Mouse (Mus musculus): ENCODE results near the gene Tecpr2. TPM values are rescaled to one million over a fixed set of nuclear protein-coding genes. Genes with fewer than 3 reads are reported as not detected.
A peak's percentile ranks its signal among the peaks of the same experiment; 100 is the strongest.

Gene Tecpr2
- total and polyA plus RNA-seq, 3 experiments: 2.8 to 7.5 (median 3.1) TPM

DNA sequence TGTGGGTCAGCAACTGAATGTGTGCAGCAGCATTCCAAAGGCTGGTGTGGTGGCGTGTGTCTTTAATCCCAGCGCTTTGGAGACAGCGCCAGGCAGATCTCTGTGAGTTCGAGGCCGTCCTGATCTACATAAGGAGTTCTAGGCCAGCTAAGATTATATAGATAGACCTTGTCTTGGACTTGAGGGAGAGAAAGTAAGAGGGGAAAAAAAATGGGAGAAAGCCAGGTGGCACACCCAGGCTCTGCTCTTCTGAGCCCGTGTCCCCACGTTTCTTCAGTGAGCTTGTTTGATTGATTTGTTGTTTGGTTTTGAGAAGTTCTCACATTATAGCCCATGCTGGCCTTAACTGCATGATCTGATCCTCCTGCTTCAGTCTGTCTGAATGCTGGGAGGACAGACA is 101.4 kb downstream of the Tecpr2 start:
- Histone ChIP-seq H3K4me3 (replicated peaks in 1 of 3; ENCODE audit: low read depth in 2 of 3, low read length in 2 of 3, poor library complexity in 1 of 3) (no peak overlapping the region), H3K9me3 (replicated peaks; ENCODE audit: low read length) (no peaks in the 10 kb centered on the region), H3K36me3 (replicated peaks in 1 of 2; ENCODE audit: control insufficient read depth in 1 of 2, insufficient read depth in 1 of 2, low read length in 1 of 2) (no peaks in the 10 kb centered on the region), H3K4me2 (ENCODE audit: insufficient read depth, low read depth, poor library complexity, severe bottlenecking) (no peak overlapping the region), H3K4me1 (ENCODE audit: control insufficient read depth in 1 of 2, insufficient read depth in 2 of 2) (peaks cover 3 to 12% of the 10 kb centered on the region in 2 experiments), H3K27me3 (replicated peaks) (no peaks in the 10 kb centered on the region), H3K79me2 (replicated peaks; ENCODE audit: control insufficient read depth, extremely low read depth, insufficient read depth, poor library complexity, severe bottlenecking) (no peaks in the 10 kb centered on the region), H3K27ac (ENCODE audit: insufficient read depth, low read depth) (no peak overlapping the region), H3K9ac (ENCODE audit: insufficient read depth, low read depth) (no peak overlapping the region)
- in situ Hi-C loops (cut with MboI; ENCODE audit: low pct_ligation_motif_present, low pct_unique_long_range_greater_than_20kb, low sequenced_read_pairs) (loop anchor here (5.0 kb wide), 1 partner anchor 53 kb away; no protein-coding TSS in a partner anchor), dilution Hi-C loops (cut with MboI; ENCODE audit: extremely low pct_ligation_motif_present, extremely low pct_unique_long_range_greater_than_20kb, low sequenced_read_pairs) (no loop called here)
- no peak for DNase-seq (ENCODE audit: extremely low read depth)
- TF ChIP-seq ELF1 (IDR thresholded peaks at IDR 0.05; ENCODE audit: low read depth, low read length): no peak
- no peak for TF ChIP-seq ZMIZ1 (IDR thresholded peaks at IDR 0.05; ENCODE audit: low read depth, low read length)
- no peak for TF ChIP-seq BHLHE40 (IDR thresholded peaks at IDR 0.05; ENCODE audit: low read depth, low read length)
- no peak for TF ChIP-seq ZC3H11A (IDR thresholded peaks at IDR 0.05; ENCODE audit: low read depth, low read length)
- TF ChIP-seq USF1 (IDR thresholded peaks at IDR 0.05; ENCODE audit: low read depth, low read length): no peak
- TF ChIP-seq MEF2A (IDR thresholded peaks at IDR 0.05; ENCODE audit: borderline replicate concordance, low read depth, low read length): no peak
- TF ChIP-seq NELFE (IDR thresholded peaks at IDR 0.05; ENCODE audit: low read depth, low read length): no peak
- no peak for TF ChIP-seq NRF1 (IDR thresholded peaks at IDR 0.05; ENCODE audit: low read depth, low read length)
- no peak for TF ChIP-seq TCF12 (IDR thresholded peaks at IDR 0.05; ENCODE audit: low read depth, low read length)

DNA sequence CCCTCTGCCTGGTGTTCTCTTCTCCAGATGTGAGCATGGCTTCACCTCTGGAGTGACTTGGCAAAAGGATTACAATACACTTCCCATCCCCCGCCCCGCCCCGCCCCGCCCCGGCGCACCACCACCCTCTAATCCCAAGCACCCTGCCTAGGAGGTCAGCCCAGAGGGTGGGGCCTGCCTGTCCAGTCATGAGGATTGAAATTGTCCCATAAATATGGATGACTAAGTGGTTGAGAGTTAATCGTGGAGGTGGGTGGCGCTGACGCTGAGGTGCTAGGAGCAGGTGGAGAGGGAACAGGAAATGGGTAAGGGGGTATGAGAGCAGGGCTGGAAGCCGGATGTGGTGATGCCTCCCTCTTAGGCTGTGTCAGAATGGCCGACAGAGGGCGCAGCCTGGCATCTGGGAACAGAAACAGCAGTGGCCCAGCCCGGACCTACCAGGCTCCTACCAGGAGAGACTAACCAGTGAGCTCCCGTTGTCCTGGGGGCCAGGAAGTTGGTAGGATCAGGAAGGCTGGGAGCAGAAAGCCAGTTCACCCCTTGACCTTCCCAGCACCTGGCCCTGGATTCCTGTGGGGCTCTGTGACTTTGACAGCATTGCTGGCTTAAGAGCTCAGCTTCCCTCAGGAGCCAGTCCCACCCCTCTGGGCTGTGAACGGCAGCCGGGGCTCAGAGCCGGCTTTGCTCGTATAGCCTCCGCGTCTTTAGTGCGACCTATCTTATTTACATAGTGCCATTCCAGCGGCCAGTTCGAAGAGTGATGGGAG is 102.5 kb downstream of the Tecpr2 start:
- peak overlapping the region; percentile 79 for H3K4me2 ChIP-seq (ENCODE audit: insufficient read depth, low read depth, poor library complexity, severe bottlenecking)
- H3K9ac ChIP-seq (ENCODE audit: insufficient read depth, low read depth): peak overlapping the region; percentile 76
- H3K27ac ChIP-seq (ENCODE audit: insufficient read depth, low read depth): peak overlapping the region; percentile 27
- no peaks in the 10 kb centered on the region for H3K9me3 ChIP-seq (replicated peaks; ENCODE audit: low read length)
- H3K79me2 ChIP-seq (replicated peaks; ENCODE audit: control insufficient read depth, extremely low read depth, insufficient read depth, poor library complexity, severe bottlenecking): no peaks in the 10 kb centered on the region
- H3K27me3 ChIP-seq (replicated peaks): no peaks in the 10 kb centered on the region
- peak; percentile 97 for DNase-seq (ENCODE audit: extremely low read depth)
- H3K4me1 ChIP-seq (ENCODE audit: control insufficient read depth in 1 of 2, insufficient read depth in 2 of 2): peaks cover 3 to 11% of the 10 kb centered on the region in 2 experiments
- dilution Hi-C loops (cut with MboI; ENCODE audit: extremely low pct_ligation_motif_present, extremely low pct_unique_long_range_greater_than_20kb, low sequenced_read_pairs) (no loop called here), in situ Hi-C loops (cut with MboI; ENCODE audit: low pct_ligation_motif_present, low pct_unique_long_range_greater_than_20kb, low sequenced_read_pairs) (loop anchor here (5.0 kb wide), 1 partner anchor 54 kb away; no protein-coding TSS in a partner anchor)
- peak overlapping the region; percentile 27 to 57 (median 49) for H3K4me3 ChIP-seq (replicated peaks in 1 of 3; ENCODE audit: low read depth in 2 of 3, low read length in 2 of 3, poor library complexity in 1 of 3)
- no peaks in the 10 kb centered on the region for H3K36me3 ChIP-seq (replicated peaks in 1 of 2; ENCODE audit: control insufficient read depth in 1 of 2, insufficient read depth in 1 of 2, low read length in 1 of 2)
- TF ChIP-seq MEF2A (IDR thresholded peaks at IDR 0.05; ENCODE audit: borderline replicate concordance, low read depth, low read length) (no peak; the same call in none of the 2 replicates), POLR2AphosphoS2 (IDR thresholded peaks at IDR 0.05; ENCODE audit: low read depth, low read length) (no peak), SIN3A (IDR thresholded peaks at IDR 0.05; ENCODE audit: low read length) (no peak), PAX5 (IDR thresholded peaks at IDR 0.05; ENCODE audit: low read length) (no peak), EP300 (IDR thresholded peaks at IDR 0.05; ENCODE audit: low read length) (peak; percentile 34; the same call in 1 of the 2 replicates), MAX (IDR thresholded peaks at IDR 0.05; ENCODE audit: low read length) (no peak; the same call in 1 of the 2 replicates), POLR2A (IDR thresholded peaks at IDR 0.05; ENCODE audit: low read depth, low read length) (peak; percentile 41), ZKSCAN1 (IDR thresholded peaks at IDR 0.05; ENCODE audit: borderline replicate concordance, low read depth, low read length) (no peak), JUND (conservative IDR thresholded peaks at IDR 0.05; ENCODE audit: low read depth, low read length) (0 out of 2 replicates have a peak, but pooled peaks have one; percentile 28), NRF1 (IDR thresholded peaks at IDR 0.05; ENCODE audit: low read depth, low read length) (no peak), MAZ (IDR thresholded peaks at IDR 0.05; ENCODE audit: low read depth, low read length) (peak; percentile 84), MXI1 (IDR thresholded peaks at IDR 0.05; ENCODE audit: low read depth, low read length) (0 out of 2 replicates have a peak, but pooled peaks have one; percentile 20), MYC (IDR thresholded peaks at IDR 0.05; ENCODE audit: low read depth, low read length) (no peak; the same call in 1 of the 2 replicates), ZC3H11A (IDR thresholded peaks at IDR 0.05; ENCODE audit: low read depth, low read length) (no peak), CHD2 (IDR thresholded peaks at IDR 0.05; ENCODE audit: low read length) (peak; percentile 67; the same call in 1 of the 2 replicates), ETS1 (conservative IDR thresholded peaks at IDR 0.05; ENCODE audit: low read depth, low read length) (peak; percentile 31; the same call in 1 of the 2 replicates), CHD1 (IDR thresholded peaks at IDR 0.05; ENCODE audit: low read depth, low read length) (no peak), MAFK (IDR thresholded peaks at IDR 0.05; ENCODE audit: insufficient replicate concordance, low read length) (no peak), RAD21 (IDR thresholded peaks at IDR 0.05; ENCODE audit: low read depth, low read length) (peak; percentile 32), TBP (conservative IDR thresholded peaks at IDR 0.05; ENCODE audit: low read depth, low read length) (0 out of 2 replicates have a peak, but pooled peaks have one; percentile 60), SMC3 (IDR thresholded peaks at IDR 0.05; ENCODE audit: low read depth, low read length) (peak; percentile 48), USF2 (conservative IDR thresholded peaks at IDR 0.05; ENCODE audit: low read depth, low read length) (no peak), BHLHE40 (IDR thresholded peaks at IDR 0.05; ENCODE audit: low read depth, low read length) (no peak), USF1 (IDR thresholded peaks at IDR 0.05; ENCODE audit: low read depth, low read length) (no peak), E2F4 (IDR thresholded peaks at IDR 0.05; ENCODE audit: insufficient replicate concordance, low read depth, low read length) (no peak), CTCF (conservative IDR thresholded peaks at IDR 0.05 in 1 of 2, IDR thresholded peaks at IDR 0.05 in 1 of 2; ENCODE audit: low read depth in 2 of 2, low read length in 2 of 2) (peak; percentile 78 to 87)

Measured in CH12.LX (cell line).